Mouse (Mus musculus) ES-Bruce4 (cell line): ENCODE data around the gene Nrxn3.

ENCODE experiments used
- CTCF ChIP-seq: IDR thresholded peaks from one replicate; pipeline ENCODE4 v1.8.1; 2011; ENCODE audit warnings: low read depth, low read length
- EP300 ChIP-seq: IDR thresholded peaks from 2 replicates; pipeline ENCODE4 v1.6.1; 2011; ENCODE audit warnings: low read depth, low read length; ENCODE audit not compliant: insufficient read depth
- POLR2A ChIP-seq: IDR thresholded peaks from one replicate; pipeline ENCODE4 v1.8.1; 2011; ENCODE audit warnings: low read length; ENCODE audit not compliant: insufficient read depth

GRCm38 (mm10) chr12:89808217-89808616 lies 1085.5 kb downstream of the Nrxn3 start:
- TF ChIP-seq CTCF (no peak), POLR2A (no peak), EP300 (no peak)
